Mouse (Mus musculus): ENCODE measurements at regions not wholly inside any gene's neighbourhood (a gene's known extent, or its start where the extent isn't known, plus 50 kb on each side); places are given as distances from the start of the nearest gene placed in this dataset.

GRCm38 (mm10) chr13:48171994-48172393, 89.0 kb upstream of the Id4 start:
- no peaks in the 10 kb centered on the region for H3K27me3 ChIP-seq (replicated peaks; ENCODE audit: control insufficient read depth, insufficient read depth, low read length)
- no peak overlapping the region for H3K27ac ChIP-seq (replicated peaks; ENCODE audit: low read depth, low read length)
- no peaks in the 10 kb centered on the region for H3K36me3 ChIP-seq (ENCODE audit: control insufficient read depth, insufficient read depth, low read length)
- no peaks in the 10 kb centered on the region; the same call in 1 of the 2 replicates for H3K4me1 ChIP-seq (ENCODE audit: control insufficient read depth, insufficient read depth, low read length)
- H3K9ac ChIP-seq (ENCODE audit: low read depth, low read length), result no peak overlapping the region
- WGBS, result 48% methylated on average over 3 of the region's 3 CpGs
- no peaks in the 10 kb centered on the region for H3K9me3 ChIP-seq (ENCODE audit: control insufficient read depth, low read length)
- no peak for ATAC-seq (ENCODE audit: low read depth)
- no peak overlapping the region for H3K4me2 ChIP-seq (ENCODE audit: low read depth, low read length)
- no peak overlapping the region for H3K4me3 ChIP-seq (ENCODE audit: low read depth, low read length)
- DNase-seq (ENCODE audit: low spot score), result no peak

- no peaks in the 10 kb centered on the region for H3K36me3 ChIP-seq (ENCODE audit: control insufficient read depth, insufficient read depth, low read length)
- DNase-seq (ENCODE audit: low spot score), result peak; percentile 21
- no peak overlapping the region for H3K9ac ChIP-seq (ENCODE audit: low read depth, low read length)
- no peaks in the 10 kb centered on the region for H3K9me3 ChIP-seq (ENCODE audit: control insufficient read depth, low read length)
- no peaks in the 10 kb centered on the region for H3K27me3 ChIP-seq (replicated peaks; ENCODE audit: control insufficient read depth, insufficient read depth, low read length)
- no peak overlapping the region for H3K4me3 ChIP-seq (ENCODE audit: low read depth, low read length)
- no peaks in the 10 kb centered on the region for H3K4me1 ChIP-seq (ENCODE audit: control insufficient read depth, insufficient read depth, low read length)
- H3K4me2 ChIP-seq (ENCODE audit: low read depth, low read length), result no peak overlapping the region
- no peak for ATAC-seq (ENCODE audit: low read depth)
- no peak overlapping the region for H3K27ac ChIP-seq (replicated peaks; ENCODE audit: low read depth, low read length)
- 84% methylated on average over 2 of the region's 2 CpGs for WGBS
Observed at GRCm38 (mm10) chr13:48192476-48192875, 68.6 kb upstream of the Id4 start.

- 87% methylated on average over 5 of the region's 5 CpGs for WGBS
Observed at GRCm38 (mm10) chr13:48193942-48194341, 67.1 kb upstream of the Id4 start.

GRCm38 (mm10) chr13:48207824-48208223, 53.2 kb upstream of the Id4 start:
- Histone ChIP-seq H3K4me1 (ENCODE audit: control insufficient read depth, insufficient read depth, low read length) (no peaks in the 10 kb centered on the region), H3K4me3 (ENCODE audit: low read depth, low read length) (no peak overlapping the region), H3K4me2 (ENCODE audit: low read depth, low read length) (no peak overlapping the region), H3K9ac (ENCODE audit: low read depth, low read length) (no peak overlapping the region), H3K27ac (replicated peaks; ENCODE audit: low read depth, low read length) (no peak overlapping the region), H3K36me3 (ENCODE audit: control insufficient read depth, insufficient read depth, low read length) (no peaks in the 10 kb centered on the region), H3K27me3 (replicated peaks; ENCODE audit: control insufficient read depth, insufficient read depth, low read length) (no peaks in the 10 kb centered on the region), H3K9me3 (ENCODE audit: control insufficient read depth, low read length) (no peaks in the 10 kb centered on the region)
- WGBS, result 53% methylated on average over 4 of the region's 4 CpGs
- DNase-seq (ENCODE audit: low spot score) (no peak), ATAC-seq (ENCODE audit: low read depth) (no peak)

More at GRCm38 (mm10) chr13:48193942-48194341, 67.1 kb upstream of the Id4 start:
- Histone ChIP-seq H3K36me3 (ENCODE audit: control insufficient read depth, insufficient read depth, low read length) (no peaks in the 10 kb centered on the region), H3K9me3 (ENCODE audit: control insufficient read depth, low read length) (no peaks in the 10 kb centered on the region), H3K9ac (ENCODE audit: low read depth, low read length) (no peak overlapping the region), H3K27me3 (replicated peaks; ENCODE audit: control insufficient read depth, insufficient read depth, low read length) (no peaks in the 10 kb centered on the region), H3K27ac (replicated peaks; ENCODE audit: low read depth, low read length) (no peak overlapping the region), H3K4me1 (ENCODE audit: control insufficient read depth, insufficient read depth, low read length) (no peaks in the 10 kb centered on the region), H3K4me3 (ENCODE audit: low read depth, low read length) (no peak overlapping the region), H3K4me2 (ENCODE audit: low read depth, low read length) (no peak overlapping the region)
- DNase-seq (ENCODE audit: low spot score) (no peak), ATAC-seq (ENCODE audit: low read depth) (no peak)
